Mouse (Mus musculus): ENCODE data around the gene Spata46.

The Spata46 gene

GRCm38 (mm10) chr1:170343081-170343480 lies 34.5 kb downstream of the Spata46 start:
- no peak for DNase-seq (ENCODE audit: low spot score in 2 of 2)

GRCm38 (mm10) chr1:170343906-170344305 lies 35.3 kb downstream of the Spata46 start:
- no peak for DNase-seq (ENCODE audit: low spot score in 2 of 2)

- DNase-seq (ENCODE audit: low spot score in 2 of 2), result no peak
Observed at GRCm38 (mm10) chr1:170346266-170346665, 37.7 kb downstream of the Spata46 start.

GRCm38 (mm10) chr1:170351080-170351479 lies 42.5 kb downstream of the Spata46 start:
- no peak for DNase-seq (ENCODE audit: low spot score in 2 of 2)

- no peak for DNase-seq (ENCODE audit: low spot score in 2 of 2)
Observed at GRCm38 (mm10) chr1:170353335-170353734, 44.7 kb downstream of the Spata46 start.

- no peak for DNase-seq (ENCODE audit: low spot score in 2 of 2)
Observed at GRCm38 (mm10) chr1:170360183-170360915, 51.7 kb downstream of the Spata46 start.
